Mouse (Mus musculus): Measurements from ENCODE around the gene Tpo.

Tpo gene

GRCm38 (mm10) chr12:30017131-30017530, 115.3 kb downstream of the Tpo start:
- DNase-seq (ENCODE audit: low read depth): no peak

- DNase-seq (ENCODE audit: low read depth): no peak
These were observed 116.9 kb downstream of the Tpo start for GRCm38 (mm10) chr12:30015501-30015900.

GRCm38 (mm10) chr12:30008741-30009140, 123.7 kb downstream of the Tpo start:
- no peak for DNase-seq (ENCODE audit: low read depth)

GRCm38 (mm10) chr12:30006586-30006985, 125.8 kb downstream of the Tpo start:
- DNase-seq (ENCODE audit: low read depth): no peak
